Mouse (Mus musculus) heart, adult 2 months (tissue): ENCODE results near the gene Col26a1. TPM values are rescaled to one million over a fixed set of nuclear protein-coding genes. Genes with fewer than 3 reads are reported as not detected.

Source experiments
- DNase-seq, 2 experiments: peaks; one replicate each; pipeline ENCODE4 v3.0.0; 2021
- H3K27ac ChIP-seq: fragments of 200-600 bp; 2 replicates; pipeline ENCODE4 v1.8.1; 2022
- H3K27me3 ChIP-seq: fragments of 200-500 bp; 2 replicates; pipeline ENCODE4 v1.6.1; 2012; ENCODE audit warnings: mild to moderate bottlenecking, low read length, inconsistent platforms, mixed read lengths; ENCODE audit not compliant: control insufficient read depth, insufficient read depth
- H3K36me3 ChIP-seq: fragments of 200-500 bp; 2 replicates; pipeline ENCODE4 v1.6.1; 2012; ENCODE audit warnings: low read length, inconsistent platforms; ENCODE audit not compliant: control insufficient read depth, insufficient read depth
- H3K4me1 ChIP-seq: fragments of 200-500 bp; 2 replicates; pipeline ENCODE4 v1.6.1; 2011; ENCODE audit warnings: low read length; ENCODE audit not compliant: control insufficient read depth, insufficient read depth
- H3K4me3 ChIP-seq: fragments of 200-600 bp; 2 replicates; pipeline ENCODE4 v1.8.1; 2022
- H3K79me2 ChIP-seq: fragments of 200-500 bp; replicated peaks from 2 replicates; pipeline ENCODE4 v1.6.1; 2012; ENCODE audit warnings: mild to moderate bottlenecking, inconsistent platforms, low read length, moderate library complexity, mixed read lengths; ENCODE audit not compliant: control insufficient read depth, insufficient read depth
- H3K9ac ChIP-seq: fragments of 200-500 bp; 2 replicates; pipeline ENCODE4 v1.6.1; 2012; ENCODE audit warnings: low read depth, mild to moderate bottlenecking, control low read depth, inconsistent platforms, low read length, mixed read lengths
- CTCF ChIP-seq: fragments of 200-600 bp; IDR thresholded peaks from 2 replicates; pipeline ENCODE4 v1.8.1; 2022; ENCODE audit warnings: antibody characterized with exemption, mild to moderate bottlenecking, moderate library complexity
- EP300 ChIP-seq: fragments of 200-500 bp; IDR thresholded peaks from 2 replicates; pipeline ENCODE4 v1.6.1; 2011; ENCODE audit warnings: low read depth, low read length, control low read depth; ENCODE audit not compliant: insufficient read depth
- POLR2A ChIP-seq: fragments of 200-500 bp; IDR thresholded peaks from 2 replicates; pipeline ENCODE4 v1.6.1; 2011; ENCODE audit warnings: mild to moderate bottlenecking, low read depth, low read length, control low read depth; ENCODE audit not compliant: insufficient read depth
- WGBS: fragments of 180-500 bp; shearing (Covaris S2); methylation state at CpG from one replicate; pipeline ENCODE4 v1.1.7; 2018; 5-methylcytosine and 5-hydroxymethylcytosine counted together
- intact Hi-C: fragments of 180-260 bp; cut with DNase I; formaldehyde crosslinking; loops from one replicate; pipeline ENCODE4 v1.15.1; 2025
- polyA plus RNA-seq: library from polyadenylated mRNA; depleted of rRNA; stranded (reverse); fragments of >200 nt; gene quantifications from 2 replicates; pipeline ENCODE4 v1.2.3, GENCODE M21; 2012
- total RNA-seq, 2 experiments: library from RNA; stranded (reverse); gene quantifications; 2 replicates each; pipeline ENCODE4 v1.2.3; 2021

Gene Col26a1
- total and polyA plus RNA-seq, 3 experiments = 0.26 to 1.3 (median 0.32) TPM

GRCm38 (mm10) chr5:136886957-136887356 is 3.9 kb upstream of the Col26a1 start:
- Histone ChIP-seq H3K79me2 (no peaks in the 10 kb centered on the region), H3K27me3 (peaks cover 7% of the 10 kb centered on the region), H3K9ac (no peak overlapping the region), H3K27ac (no peak overlapping the region), H3K4me3 (no peak overlapping the region), H3K4me1 (no peaks in the 10 kb centered on the region), H3K36me3 (no peaks in the 10 kb centered on the region)
- DNase-seq = no peak
- no peak for TF ChIP-seq EP300
- TF ChIP-seq CTCF = no peak
- TF ChIP-seq POLR2A = no peak
- 31% methylated on average over 7 of the region's 7 CpGs for WGBS
- intact Hi-C loops = no loop called here

- H3K79me2 ChIP-seq = no peaks in the 10 kb centered on the region
- H3K36me3 ChIP-seq = no peaks in the 10 kb centered on the region
- peaks cover 7% of the 10 kb centered on the region for H3K27me3 ChIP-seq
- DNase-seq = peak; percentile 4 to 31
- intact Hi-C loops = no loop called here
- peak overlapping the region; percentile 53; the same call in 1 of the 2 replicates for H3K9ac ChIP-seq
- no peaks in the 10 kb centered on the region for H3K4me1 ChIP-seq
- TF ChIP-seq POLR2A (no peak), CTCF (no peak), EP300 (no peak)
- no peak overlapping the region for H3K27ac ChIP-seq
- 3% methylated on average over 47 of the region's 47 CpGs for WGBS
- H3K4me3 ChIP-seq = peak overlapping the region; percentile 21; the same call in 1 of the 2 replicates
Observed at GRCm38 (mm10) chr5:136882055-136882787, 788 bp downstream of the Col26a1 start.

GRCm38 (mm10) chr5:136881380-136882009 is 1.5 kb downstream of the Col26a1 start:
- Histone ChIP-seq H3K4me3 (peak overlapping the region; percentile 21), H3K9ac (peak overlapping the region; percentile 48; the same call in 1 of the 2 replicates), H3K27ac (no peak overlapping the region), H3K27me3 (peaks cover 7% of the 10 kb centered on the region), H3K4me1 (no peaks in the 10 kb centered on the region), H3K36me3 (no peaks in the 10 kb centered on the region), H3K79me2 (no peaks in the 10 kb centered on the region)
- DNase-seq = peak; percentile 70 to 86
- TF ChIP-seq EP300 = no peak
- TF ChIP-seq CTCF = no peak; the same call in none of the 2 replicates
- no peak for TF ChIP-seq POLR2A
- intact Hi-C loops = loop anchor here (1.0 kb wide), 2 partner anchors 41 to 90 kb away; no protein-coding TSS in a partner anchor
- WGBS = 4% methylated on average over 37 of the region's 39 CpGs

- Histone ChIP-seq H3K27me3 (peaks cover 7% of the 10 kb centered on the region), H3K4me3 (no peak overlapping the region), H3K4me1 (no peaks in the 10 kb centered on the region), H3K79me2 (no peaks in the 10 kb centered on the region), H3K9ac (no peak overlapping the region), H3K36me3 (no peaks in the 10 kb centered on the region), H3K27ac (no peak overlapping the region)
- TF ChIP-seq EP300 = no peak
- TF ChIP-seq CTCF = no peak
- no peak for TF ChIP-seq POLR2A
- WGBS = 63% methylated on average over 8 of the region's 8 CpGs
- no peak for DNase-seq
- intact Hi-C loops = no loop called here
Observed at GRCm38 (mm10) chr5:136880101-136880500, 2.9 kb downstream of the Col26a1 start.

- no peak for DNase-seq
- no peaks in the 10 kb centered on the region for H3K79me2 ChIP-seq
- no peak for TF ChIP-seq POLR2A
- TF ChIP-seq CTCF = no peak
- TF ChIP-seq EP300 = no peak
- intact Hi-C loops = no loop called here
- H3K4me3 ChIP-seq = no peak overlapping the region
- no peaks in the 10 kb centered on the region for H3K36me3 ChIP-seq
- 60% methylated on average over 10 of the region's 10 CpGs for WGBS
- no peaks in the 10 kb centered on the region for H3K4me1 ChIP-seq
- no peaks in the 10 kb centered on the region for H3K27me3 ChIP-seq
- H3K27ac ChIP-seq = no peak overlapping the region
- H3K9ac ChIP-seq = no peak overlapping the region
Observed at GRCm38 (mm10) chr5:136874271-136874670, 8.7 kb downstream of the Col26a1 start.

- WGBS = 83% methylated on average over 8 of the region's 8 CpGs
- no peaks in the 10 kb centered on the region for H3K4me1 ChIP-seq
- no peak overlapping the region for H3K4me3 ChIP-seq
- TF ChIP-seq CTCF (no peak), EP300 (no peak), POLR2A (no peak)
- H3K79me2 ChIP-seq = no peaks in the 10 kb centered on the region
- H3K27ac ChIP-seq = no peak overlapping the region
- H3K27me3 ChIP-seq = no peaks in the 10 kb centered on the region
- H3K36me3 ChIP-seq = no peaks in the 10 kb centered on the region
- no peak overlapping the region for H3K9ac ChIP-seq
- no peak for DNase-seq
- intact Hi-C loops = no loop called here
Observed at GRCm38 (mm10) chr5:136872417-136872816, 10.6 kb downstream of the Col26a1 start.
